Mouse (Mus musculus) T-helper 2 cell (primary cell): Measurements from ENCODE around the gene Gm48551.

ENCODE experiments used
- in situ Hi-C: fragments of 300-600 bp; cut with MboI, MseI; formaldehyde crosslinking; loops from one replicate; pipeline ENCODE4 v1.15.1; 2025; ENCODE audit warnings: high pct_unique_total_duplicates

The Gm48551 gene

GRCm38 (mm10) chr10:81428507-81428870 is 44.2 kb downstream of the Gm48551 start:
- in situ Hi-C loops = no loop called here

GRCm38 (mm10) chr10:81429092-81429491 is 44.8 kb downstream of the Gm48551 start:
- in situ Hi-C loops = no loop called here

- in situ Hi-C loops = no loop called here
These were observed 45.4 kb downstream of the Gm48551 start for GRCm38 (mm10) chr10:81429605-81430061.

GRCm38 (mm10) chr10:81430141-81430830 is 46.0 kb downstream of the Gm48551 start:
- in situ Hi-C loops = no loop called here

- in situ Hi-C loops = no loop called here
These were observed 46.7 kb downstream of the Gm48551 start for GRCm38 (mm10) chr10:81430831-81431525.

- in situ Hi-C loops = no loop called here
These were observed 47.4 kb downstream of the Gm48551 start for GRCm38 (mm10) chr10:81431526-81432168.

GRCm38 (mm10) chr10:81432169-81432867 is 48.1 kb downstream of the Gm48551 start:
- in situ Hi-C loops = no loop called here

- in situ Hi-C loops = no loop called here
These were observed 48.6 kb downstream of the Gm48551 start for GRCm38 (mm10) chr10:81432868-81433262.

GRCm38 (mm10) chr10:81433541-81434289 is 49.4 kb downstream of the Gm48551 start:
- in situ Hi-C loops = no loop called here

- in situ Hi-C loops = loop anchor here (5.0 kb wide), 1 partner anchor 667 kb away; no protein-coding TSS in a partner anchor
These were observed 50.3 kb downstream of the Gm48551 start for GRCm38 (mm10) chr10:81434361-81435263.

GRCm38 (mm10) chr10:81435436-81435835 is 51.2 kb downstream of the Gm48551 start:
- in situ Hi-C loops = loop anchor here (5.0 kb wide), 1 partner anchor 668 kb away; no protein-coding TSS in a partner anchor

GRCm38 (mm10) chr10:81441019-81441418 is 56.8 kb downstream of the Gm48551 start:
- in situ Hi-C loops = loop anchor here (5.0 kb wide), 1 partner anchor 34 kb away; no protein-coding TSS in a partner anchor
